Mouse (Mus musculus): Measurements from ENCODE around the gene Btbd35f28. TPM values are rescaled to one million over a fixed set of nuclear protein-coding genes. Genes with fewer than 3 reads are reported as not detected.
"Not testable (repeated sequence)": the region's sequence is repeated elsewhere in the genome, so short reads cannot be mapped to it uniquely, and the experiment has no call there.

The Btbd35f28 gene
- not detected for polyA plus RNA-seq (2021)

DNA sequence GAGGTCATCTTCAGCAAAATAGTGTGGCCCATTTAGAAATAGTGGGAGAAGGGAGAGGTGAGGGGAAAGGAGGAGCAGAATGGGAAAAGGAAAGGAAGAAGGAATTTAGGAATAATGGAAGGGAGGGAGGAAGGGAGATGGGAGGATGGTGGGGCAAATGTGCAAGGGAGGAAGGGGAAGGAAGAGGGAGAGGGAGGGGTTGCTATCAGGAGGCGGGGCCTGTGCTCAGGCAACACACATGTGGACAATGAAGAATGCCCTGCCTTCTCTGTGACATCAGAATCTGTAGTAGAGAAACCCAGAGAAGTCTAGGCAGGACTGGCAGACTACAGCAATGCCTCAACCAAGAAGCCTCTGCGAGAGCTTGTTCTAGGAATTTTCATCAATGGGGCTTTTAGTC lies at the start of gene Btbd35f28:
TSS of gene Btbd35f28 (plus strand) at position 301 of the 400 bp plus-strand sequence.
- ATAC-seq; CTCF ChIA-PET; in situ Hi-C loops (cut with MboI; ENCODE audit: low pct_unique_long_range_greater_than_20kb); POLR2A ChIA-PET; H3K27me3 ChIP-seq; DNase-seq (ENCODE audit: low read depth, low spot score): not testable (repeated sequence)

Other genes with a start within 250 kb of the Btbd35f28 start
- gene Btbd35f16, start 239.6 kb upstream of the Btbd35f28 start, polyA plus RNA-seq (2021) = not detected
- gene Btbd35f3, start 158.9 kb upstream of the Btbd35f28 start, polyA plus RNA-seq (2021) = not detected
- not detected for gene Btbd35f20, start 94.7 kb downstream of the Btbd35f28 start, polyA plus RNA-seq (2021)
- not detected for gene Btbd35f17, start 174.1 kb downstream of the Btbd35f28 start, polyA plus RNA-seq (2021)

Measured in Patski (cell line).